Mouse (Mus musculus) limb, embryonic 10.5 days (tissue): ENCODE results near the gene Camk1. TPM values are rescaled to one million over a fixed set of nuclear protein-coding genes. Genes with fewer than 3 reads are reported as not detected.

Source experiments
- DNase-seq: peaks from one replicate; pipeline ENCODE4 v3.0.0-alpha.2; 2017; ENCODE audit warnings: low spot score
- H3K27ac ChIP-seq: fragments of 300-500 bp; sonication (generic); 2 replicates; pipeline ENCODE4 v1.5.1; 2016; ENCODE audit warnings: mild to moderate bottlenecking
- H3K27me3 ChIP-seq: fragments of 300-500 bp; sonication (generic); 2 replicates; pipeline ENCODE4 v1.6.1; 2016; ENCODE audit warnings: low read depth, mild to moderate bottlenecking; ENCODE audit not compliant: poor library complexity, severe bottlenecking
- H3K36me3 ChIP-seq: fragments of 300-500 bp; sonication (generic); 2 replicates; pipeline ENCODE4 v1.6.1; 2016; ENCODE audit warnings: mild to moderate bottlenecking, moderate library complexity
- H3K4me1 ChIP-seq: fragments of 300-500 bp; sonication (generic); 2 replicates; pipeline ENCODE4 v1.6.1; 2016
- H3K4me3 ChIP-seq: fragments of 300-500 bp; sonication (generic); 2 replicates; pipeline ENCODE4 v1.5.1; 2016; ENCODE audit warnings: mild to moderate bottlenecking, moderate library complexity
- H3K9me3 ChIP-seq: fragments of 300-500 bp; sonication (generic); replicated peaks from 2 replicates; pipeline ENCODE4 v1.6.1; 2016; ENCODE audit warnings: mild to moderate bottlenecking
- WGBS: fragments of 180-500 bp; shearing (Covaris S2); methylation state at CpG from one replicate; pipeline ENCODE4 v1.1.7; 2016; 5-methylcytosine and 5-hydroxymethylcytosine counted together
- polyA plus RNA-seq: library from polyadenylated mRNA; unstranded; fragments of >200 nt; fragmentation: Nextera tagmentation; extraction: Ambion mirVana; gene quantifications from 2 replicates; pipeline ENCODE4 v1.2.1, GENCODE M21; 2016

Gene Camk1
- polyA plus RNA-seq, 1 experiment from 2014 or later: 53.9 TPM

GRCm38 (mm10) chr6:113287236-113287635 is 56.5 kb downstream of the Camk1 start:
- DNase-seq: no peak
- H3K9me3 ChIP-seq: no peaks in the 10 kb centered on the region
- WGBS: 77% methylated on average over 4 of the region's 4 CpGs
- H3K27ac ChIP-seq: no peak overlapping the region
- peaks cover 10% of the 10 kb centered on the region for H3K4me1 ChIP-seq
- H3K36me3 ChIP-seq: no peaks in the 10 kb centered on the region
- peaks cover 36% of the 10 kb centered on the region for H3K27me3 ChIP-seq
- H3K4me3 ChIP-seq: no peak overlapping the region

GRCm38 (mm10) chr6:113286316-113286715 is 57.5 kb downstream of the Camk1 start:
- 66% methylated on average over 1 of the region's 1 CpGs for WGBS
- Histone ChIP-seq H3K4me1 (peaks cover 13% of the 10 kb centered on the region), H3K9me3 (no peaks in the 10 kb centered on the region), H3K27ac (no peak overlapping the region), H3K36me3 (no peaks in the 10 kb centered on the region), H3K4me3 (no peak overlapping the region), H3K27me3 (peaks cover 46% of the 10 kb centered on the region)
- no peak for DNase-seq

- peaks cover 4% of the 10 kb centered on the region; the same call in 1 of the 2 replicates for H3K36me3 ChIP-seq
- 76% methylated on average over 3 of the region's 3 CpGs for WGBS
- H3K27ac ChIP-seq: no peak overlapping the region
- H3K4me1 ChIP-seq: peaks cover 13% of the 10 kb centered on the region
- H3K4me3 ChIP-seq: no peak overlapping the region
- no peaks in the 10 kb centered on the region for H3K9me3 ChIP-seq
- no peak for DNase-seq
- H3K27me3 ChIP-seq: peaks cover 49% of the 10 kb centered on the region
These were observed 58.9 kb downstream of the Camk1 start for GRCm38 (mm10) chr6:113284931-113285330.

Other genes starting within 250 kb of the Camk1 start
- gene Lhfpl4, start 148.6 kb downstream of the Camk1 start, polyA plus RNA-seq: 1.3 and 1.5 TPM in 2 replicates
- 45.5 and 48.9 TPM in 2 replicates for gene Mtmr14, start 106.1 kb downstream of the Camk1 start, polyA plus RNA-seq
- 0.06 TPM in 2 replicates for gene Cpne9, start 61.7 kb downstream of the Camk1 start, polyA plus RNA-seq
- 26.1 and 28.0 TPM in 2 replicates for gene Brpf1, start 36.8 kb downstream of the Camk1 start, polyA plus RNA-seq
- 19.1 and 19.5 TPM in 2 replicates for gene Ogg1, start 17.0 kb downstream of the Camk1 start, polyA plus RNA-seq
- gene Tada3, start 33.9 kb upstream of the Camk1 start, polyA plus RNA-seq: 47.2 and 53.4 TPM in 2 replicates
- 383 and 393 TPM in 2 replicates for gene Arpc4, start 34.1 kb upstream of the Camk1 start, polyA plus RNA-seq
- 2.7 and 4.1 TPM in 2 replicates for gene Ttll3, start 45.3 kb upstream of the Camk1 start, polyA plus RNA-seq
- 37.9 and 40.8 TPM in 2 replicates for gene Rpusd3, start 75.4 kb upstream of the Camk1 start, polyA plus RNA-seq
- gene Cidec, start 91.8 kb upstream of the Camk1 start, polyA plus RNA-seq: not detected in 2 replicates
- gene Jagn1, start 98.6 kb upstream of the Camk1 start, polyA plus RNA-seq: 90.3 and 98.5 TPM in 2 replicates
- 2.2 and 2.3 TPM in 2 replicates for gene Il17re, start 114.5 kb upstream of the Camk1 start, polyA plus RNA-seq
- gene Il17rc, start 127.4 kb upstream of the Camk1 start, polyA plus RNA-seq: 3.4 and 4.0 TPM in 2 replicates
- gene Creld1, start 139.3 kb upstream of the Camk1 start, polyA plus RNA-seq: 16.2 and 17.4 TPM in 2 replicates
- gene Prrt3, start 157.9 kb upstream of the Camk1 start, polyA plus RNA-seq: 0.60 and 0.73 TPM in 2 replicates
- gene Emc3, start 187.7 kb upstream of the Camk1 start, polyA plus RNA-seq: 75.8 and 75.9 TPM in 2 replicates
- gene Fancd2, start 187.7 kb upstream of the Camk1 start, polyA plus RNA-seq: 21.6 and 21.9 TPM in 2 replicates